Mouse (Mus musculus) neutrophil, adult 65 days (primary cell): Measurements from ENCODE around the gene Tas2r122. TPM values are rescaled to one million over a fixed set of nuclear protein-coding genes. Genes with fewer than 3 reads are reported as not detected.

Experiments
- total RNA-seq: library from RNA; stranded (reverse); gene quantifications from 2 replicates; pipeline ENCODE4 v1.2.4, GENCODE M21; 2023

The Tas2r122 gene
- not detected in 2 replicates for total RNA-seq

DNA sequence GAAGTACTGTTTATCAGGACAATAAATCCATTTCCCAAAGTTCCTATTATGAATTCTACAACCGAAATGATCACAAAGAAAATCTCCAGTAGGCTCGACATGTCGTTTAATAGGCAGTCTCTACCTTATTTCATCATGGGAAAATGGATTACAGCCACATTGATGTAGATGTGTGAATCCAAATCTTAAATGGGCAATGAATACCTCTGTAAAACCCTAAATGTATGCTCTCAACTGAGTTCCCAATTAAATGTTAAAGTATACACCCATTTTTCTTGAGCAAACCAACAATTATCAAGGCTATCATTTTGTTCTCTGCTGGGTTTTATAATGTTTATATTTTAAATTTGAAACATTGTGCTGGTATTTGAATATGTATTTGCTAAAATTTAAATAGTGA lies at the start of gene Tas2r122:
Tas2r122 (minus strand) TSS at position 101 of the 400 bp plus-strand sequence.

DNA sequence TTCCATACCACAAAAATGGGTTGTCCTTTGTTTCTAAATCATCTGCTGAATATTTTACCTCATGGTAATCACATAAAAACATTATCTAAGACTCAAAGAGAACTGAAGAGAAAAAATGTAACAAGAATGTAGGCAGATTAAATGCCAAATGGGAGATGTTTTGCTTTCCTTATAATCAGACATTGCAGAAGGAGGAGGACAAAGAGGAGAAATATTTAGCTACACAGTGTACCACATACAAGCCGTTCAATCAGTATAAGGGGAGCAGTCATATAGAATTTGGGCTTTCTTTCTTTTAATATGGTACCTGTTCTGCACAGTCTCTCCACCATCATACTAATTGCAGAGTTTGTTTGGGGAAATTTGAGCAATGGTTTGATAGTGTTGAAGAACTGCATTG lies 42.7 kb upstream of the Tas2r122 start, which contains the start of gene Tas2r124:
Tas2r124 (plus strand) TSS at position 301 of the 400 bp plus-strand sequence.

DNA sequence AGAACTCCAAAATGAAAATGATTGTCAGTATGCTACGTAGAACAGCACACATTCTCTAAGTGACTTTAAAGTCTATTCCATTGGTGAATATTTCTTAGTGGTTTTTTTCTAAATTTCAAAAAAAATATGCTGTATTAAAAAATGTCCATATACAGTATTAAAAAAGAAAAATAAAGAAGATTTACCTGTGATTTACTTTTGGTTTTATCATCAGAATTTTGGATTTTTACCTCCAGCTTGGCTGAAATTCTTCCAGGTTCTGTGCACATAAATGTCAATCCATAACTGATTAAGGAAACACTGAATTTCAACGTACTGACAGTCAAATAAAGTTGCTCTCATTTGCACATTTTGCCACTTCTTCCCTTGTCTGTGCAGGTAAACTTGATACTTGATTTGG lies 26.2 kb upstream of the Tas2r122 start, which contains the start of gene Tas2r115:
Tas2r115 (minus strand) TSS at position 101 of the 400 bp plus-strand sequence.

DNA sequence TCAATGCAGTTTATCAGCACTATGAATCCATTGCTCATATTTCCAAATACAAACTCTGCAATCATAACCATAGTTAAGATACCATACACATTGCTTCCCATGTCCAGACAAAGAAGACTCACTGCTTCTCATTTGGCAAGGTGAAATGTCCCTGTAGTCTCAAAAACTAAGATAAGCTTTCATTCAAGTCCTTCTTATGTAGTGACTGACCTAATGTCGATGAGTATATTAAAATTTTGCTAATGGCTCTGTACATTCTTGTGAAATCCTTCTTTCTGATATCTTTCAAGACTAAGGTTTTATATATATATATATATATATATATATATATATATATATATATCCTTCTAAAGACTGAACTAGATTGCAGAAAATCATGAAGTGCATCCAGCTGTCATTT lies 10.8 kb downstream of the Tas2r122 start, which contains the start of gene Tas2r121:
Tas2r121 (minus strand) TSS at position 101 of the 400 bp plus-strand sequence.

Other genes starting within 250 kb of the Tas2r122 start
- not detected in 2 replicates for gene Prh1, start 142.1 kb downstream of the Tas2r122 start, total RNA-seq
- not detected in 2 replicates for gene Prp2, start 116.0 kb downstream of the Tas2r122 start, total RNA-seq
- not detected in 2 replicates for gene A630073D07Rik, start 60.4 kb downstream of the Tas2r122 start, total RNA-seq
- not detected in 2 replicates for gene Tas2r120, start 55.0 kb downstream of the Tas2r122 start, total RNA-seq
- not detected in 2 replicates for gene Tas2r121, start 10.9 kb downstream of the Tas2r122 start, total RNA-seq
- gene Tas2r115, start 26.1 kb upstream of the Tas2r122 start, total RNA-seq: not detected in 2 replicates
- gene Tas2r124, start 42.8 kb upstream of the Tas2r122 start, total RNA-seq: not detected in 2 replicates
- not detected in 2 replicates for gene Tas2r102, start 50.2 kb upstream of the Tas2r122 start, total RNA-seq
- not detected in 2 replicates for gene Tas2r136, start 66.2 kb upstream of the Tas2r122 start, total RNA-seq
- gene Tas2r117, start 90.9 kb upstream of the Tas2r122 start, total RNA-seq: not detected in 2 replicates
- not detected in 2 replicates for gene Tas2r123, start 135.2 kb upstream of the Tas2r122 start, total RNA-seq
- not detected in 2 replicates for gene Tas2r116, start 143.5 kb upstream of the Tas2r122 start, total RNA-seq
- not detected in 2 replicates for gene Tas2r110, start 156.1 kb upstream of the Tas2r122 start, total RNA-seq
- gene Tas2r113, start 181.1 kb upstream of the Tas2r122 start, total RNA-seq: not detected in 2 replicates
- gene Tas2r125, start 197.7 kb upstream of the Tas2r122 start, total RNA-seq: not detected in 2 replicates
- gene Tas2r129, start 239.2 kb upstream of the Tas2r122 start, total RNA-seq: not detected in 2 replicates
- gene Tas2r131, start 246.0 kb upstream of the Tas2r122 start, total RNA-seq: not detected in 2 replicates